In the genomic region with DNA sequence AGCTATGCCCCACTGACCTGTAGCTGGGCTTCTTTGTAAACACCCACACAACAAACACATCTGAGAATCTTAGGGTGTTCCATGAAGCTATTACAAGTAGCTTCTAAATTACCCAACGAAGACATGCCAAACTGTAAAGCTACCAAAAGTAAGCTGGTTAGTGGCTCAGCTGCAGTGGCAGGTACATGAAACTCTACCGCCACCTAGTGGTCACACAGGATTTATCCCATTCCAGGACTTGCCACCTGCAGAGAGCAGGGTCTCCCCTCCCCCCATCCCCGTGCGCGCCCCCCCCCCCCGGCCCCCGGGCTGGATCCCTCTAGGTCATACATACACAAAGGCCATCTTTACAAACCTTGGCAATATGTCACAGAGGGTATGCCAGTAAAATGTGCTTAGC, we compare ENCODE assay signal across 8 mouse cellular contexts.
DNase-seq lines count a peak whose midpoint lies in the region; ATAC-seq and TF ChIP-seq lines count a peak whose summit lies in the region.

No protein-coding gene starts in this region.

- H3K4me1 ChIP-seq in limb, embryonic 14.5 days (ENCODE audit: control insufficient read depth, insufficient read depth, low read length), result 0 out of 2 replicates have a peak, but pooled peaks cover 4% of the 10 kb centered on the region

- 7% methylated on average over 5 of the region's 7 CpGs for WGBS in limb, embryonic 14.5 days

- TF ChIP-seq POLR2A in limb, embryonic 14.5 days (IDR thresholded peaks at IDR 0.05; ENCODE audit: borderline replicate concordance, extremely low read depth, insufficient read depth, insufficient read length), result no peak

- no peak overlapping the region for H3K9ac ChIP-seq in limb, embryonic 14.5 days (ENCODE audit: low read depth, low read length, severe bottlenecking)

- H3K27ac ChIP-seq in limb, embryonic 14.5 days (replicated peaks; ENCODE audit: low read depth, low read length), result no peak overlapping the region

- no peak for ATAC-seq in limb, embryonic 14.5 days (ENCODE audit: low FRiP score, low read depth)

- no peak overlapping the region for H3K4me3 ChIP-seq in limb, embryonic 14.5 days (replicated peaks; ENCODE audit: low read length)

- no peaks in the 10 kb centered on the region for H3K9me3 ChIP-seq in limb, embryonic 14.5 days (ENCODE audit: control insufficient read depth, low read length)

- H3K4me2 ChIP-seq in limb, embryonic 14.5 days (replicated peaks; ENCODE audit: low read depth, low read length, severe bottlenecking), result no peak overlapping the region

- DNase-seq in 3T3-L1 (ENCODE audit: low read depth, low spot score) (peak; percentile 80), ES-CJ7 (ENCODE audit: low read depth, low spot score) (peak; percentile 65)
- DNase-seq in cerebellum, adult 11-12 months, result peak; percentile 42
- DNase-seq in gastrocnemius, adult 8-10 months (ENCODE audit: low spot score in 2 of 2), result peak; percentile 16 to 35
- peak; percentile 38 to 70 for DNase-seq in kidney, adult 8-10 months
- DNase-seq in limb, embryonic 14.5 days (ENCODE audit: low spot score), result peak; percentile 92
- DNase-seq in ovary, adult 18-20 months (ENCODE audit: low spot score), result peak; percentile 15
- peak; percentile 51 to 84 for DNase-seq in thymus, postnatal 10 days (ENCODE audit: low spot score in 2 of 2)

- no peaks in the 10 kb centered on the region for H3K27me3 ChIP-seq in limb, embryonic 14.5 days (ENCODE audit: control insufficient read depth, insufficient read depth, low read length)

- H3K36me3 ChIP-seq in limb, embryonic 14.5 days (ENCODE audit: control insufficient read depth, insufficient read depth, low read length), result no peaks in the 10 kb centered on the region

Comparison
In these comparisons a context has a peak if more than half of its experiments do, and no peak if none do; other contexts are left out.
1. DNase-seq: peak in every context shown above with its lines; median percentile 92 in limb, embryonic 14.5 days; 80 in 3T3-L1; 68 in thymus, postnatal 10 days; 65 in ES-CJ7; 54 in kidney, adult 8-10 months; 42 in cerebellum, adult 11-12 months; 26 in gastrocnemius, adult 8-10 months; 15 in ovary, adult 18-20 months.